Mouse (Mus musculus) left cerebral cortex, adult 18-20 months (tissue): ENCODE results near the gene Olfm1. TPM values are rescaled to one million over a fixed set of nuclear protein-coding genes. Genes with fewer than 3 reads are reported as not detected.

Experiments used
- DNase-seq, 2 experiments: peaks; one replicate each; pipeline ENCODE4 v3.0.0; 2021 to 2022; ENCODE audit warnings: low spot score in 2 of 2, mixed read lengths in 1 of 2
- long read RNA-seq, 2 experiments: library from polyadenylated mRNA; stranded (forward); transcript quantifications; one replicate each; pipeline ENCODE4 v2.0.0; 2021
- total RNA-seq, 2 experiments: library from RNA; stranded (reverse); gene quantifications; 2 replicates each; pipeline ENCODE4 v1.2.3; 2021

Olfm1 gene
- total RNA-seq: 1,000 to 10,000 TPM; 1,494 to 1,506 TPM
- long read RNA-seq, experiment 1, transcript Olfm1-204 (6 exons, 2,513 nt): minor isoform, 239 of 2,125 reads
- long read RNA-seq, experiment 1, transcript Olfm1-205 (4 exons, 1,102 nt): minor isoform, 239 of 2,125 reads
- long read RNA-seq, experiment 1, transcript Olfm1-201 (6 exons, 2,757 nt): minor isoform, 628 of 2,125 reads
- long read RNA-seq, experiment 1, transcript Olfm1-203 (4 exons, 1,072 nt): major isoform, 862 of 2,125 reads
- long read RNA-seq, experiment 1, partial matches to known transcripts: 61 of 2,125 reads
- long read RNA-seq, experiment 1, other reads (novel, unspliced or antisense): 96 of 2,125 reads
- long read RNA-seq, experiment 2, transcript Olfm1-203 (4 exons, 1,072 nt): major isoform, 663 of 1,688 reads
- long read RNA-seq, experiment 2, transcript Olfm1-205 (4 exons, 1,102 nt): minor isoform, 185 of 1,688 reads
- long read RNA-seq, experiment 2, transcript Olfm1-204 (6 exons, 2,513 nt): minor isoform, 186 of 1,688 reads
- long read RNA-seq, experiment 2, transcript Olfm1-201 (6 exons, 2,757 nt): minor isoform, 551 of 1,688 reads
- long read RNA-seq, experiment 2, partial matches to known transcripts: 35 of 1,688 reads
- long read RNA-seq, experiment 2, other reads (novel, unspliced or antisense): 68 of 1,688 reads

- DNase-seq: peak; percentile 73 to 86
Measured at GRCm38 (mm10) chr2:28192821-28193689, at the start of gene Olfm1. Gene Olfm1 (plus strand): TSS chr2:28192992.

GRCm38 (mm10) chr2:28143417-28144045, 49.3 kb upstream of the Olfm1 start:
- DNase-seq: no peak

- no peak for DNase-seq
Measured at GRCm38 (mm10) chr2:28145702-28146101, 47.1 kb upstream of the Olfm1 start.

DNA sequence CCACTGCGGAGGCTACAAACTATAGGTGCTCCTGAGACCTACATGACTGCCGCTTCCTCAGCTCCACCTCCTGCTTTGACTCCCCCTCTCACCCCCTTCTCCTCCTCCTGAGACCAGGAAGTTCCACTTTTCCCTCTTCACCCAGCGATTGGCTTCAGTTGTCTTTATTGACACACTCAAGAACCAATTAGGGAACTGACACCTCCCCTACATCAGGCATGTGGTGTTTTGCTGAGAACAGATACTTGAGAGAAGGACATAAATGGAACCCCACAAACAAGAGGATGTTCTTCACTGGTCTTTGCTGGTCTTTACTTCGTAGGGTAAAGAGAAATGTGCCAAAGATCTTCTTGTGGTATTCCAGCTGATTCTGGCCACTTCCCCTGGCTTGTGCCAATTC, 46.6 kb upstream of the Olfm1 start:
- DNase-seq: no peak

DNA sequence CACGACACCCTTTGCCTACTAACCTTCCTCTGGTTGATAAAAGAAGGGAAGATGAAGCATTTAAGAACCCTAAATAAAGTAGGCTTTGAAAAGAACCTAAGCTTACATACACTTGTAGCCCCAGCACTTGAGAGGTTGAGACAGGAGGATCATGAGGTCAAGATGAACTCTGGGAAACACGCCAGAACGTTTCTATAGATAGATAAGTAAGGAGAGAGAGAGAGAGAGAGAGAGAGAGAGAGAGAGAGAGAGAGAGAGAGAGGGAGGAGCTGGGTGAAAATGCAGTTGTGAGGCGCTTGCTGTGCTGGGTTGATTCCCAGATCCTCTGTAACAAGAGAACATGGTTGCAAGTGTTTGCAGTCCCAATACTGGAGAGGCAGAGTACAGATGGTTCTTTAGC, 46.1 kb upstream of the Olfm1 start:
- DNase-seq: no peak

- DNase-seq: no peak
Measured at GRCm38 (mm10) chr2:28147248-28147794, 45.5 kb upstream of the Olfm1 start.

DNA sequence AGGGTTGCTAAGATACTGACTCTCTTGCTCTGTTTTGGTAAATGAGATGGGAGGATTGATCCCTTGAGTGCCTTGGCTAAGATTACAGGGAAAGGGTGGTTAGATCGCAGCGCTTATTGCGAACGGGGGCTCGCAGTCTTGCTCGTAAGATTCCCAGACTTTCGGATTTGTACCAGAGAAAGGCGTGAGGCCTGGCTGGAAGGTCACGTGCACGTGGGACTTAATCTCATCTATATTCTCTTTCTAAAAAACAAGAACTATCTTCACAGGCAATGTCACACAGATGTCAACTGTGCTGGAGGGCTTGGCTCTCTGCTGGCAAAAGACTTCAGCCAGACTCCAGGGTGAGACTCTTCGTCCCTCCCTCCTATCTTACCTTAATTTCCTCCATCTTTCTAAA, 43.1 kb upstream of the Olfm1 start:
- no peak for DNase-seq

DNA sequence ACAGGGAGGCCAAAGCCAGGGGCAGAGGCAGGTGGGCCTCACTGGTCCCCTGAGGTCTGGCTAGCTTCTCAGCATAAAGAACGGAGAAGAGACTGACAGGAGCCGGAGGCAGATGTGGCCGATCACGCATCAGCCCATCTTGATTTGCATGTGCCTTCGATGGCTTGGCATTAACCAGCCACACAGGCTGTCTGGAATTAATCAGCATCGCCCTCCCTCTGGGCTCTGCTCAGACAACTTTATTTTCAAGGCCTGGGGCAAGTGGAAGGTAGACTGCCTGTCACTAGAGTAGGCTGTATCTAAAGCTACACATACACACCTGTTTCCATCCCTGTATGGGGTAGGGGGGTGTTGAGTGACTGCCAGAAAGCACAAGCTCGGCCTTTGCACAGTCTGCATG, 32.2 kb upstream of the Olfm1 start:
- DNase-seq: no peak

- no peak for DNase-seq
Measured at GRCm38 (mm10) chr2:28165570-28165969, 27.2 kb upstream of the Olfm1 start.

GRCm38 (mm10) chr2:28169336-28169735, 23.5 kb upstream of the Olfm1 start:
- DNase-seq: peak; percentile 69 to 85

DNA sequence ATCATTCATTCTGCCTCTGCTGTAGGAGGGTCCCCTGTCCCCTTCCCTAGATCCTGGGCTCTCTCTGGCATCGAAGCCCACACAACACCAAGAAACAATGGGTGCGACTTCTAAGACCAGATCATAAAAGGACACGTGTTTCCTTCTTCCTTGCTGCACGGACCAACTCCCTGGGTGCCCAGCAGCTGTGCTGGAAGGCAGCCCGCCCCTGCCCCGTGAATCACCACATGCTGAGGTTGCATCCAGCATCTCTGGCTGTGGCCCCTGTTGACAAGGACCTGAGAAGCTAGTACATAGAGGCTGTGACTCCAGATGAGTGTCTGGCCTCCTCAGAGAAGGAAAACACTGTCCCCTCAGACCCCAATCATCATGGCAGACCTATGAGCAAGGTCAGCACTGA, 20.8 kb upstream of the Olfm1 start:
- no peak for DNase-seq

DNA sequence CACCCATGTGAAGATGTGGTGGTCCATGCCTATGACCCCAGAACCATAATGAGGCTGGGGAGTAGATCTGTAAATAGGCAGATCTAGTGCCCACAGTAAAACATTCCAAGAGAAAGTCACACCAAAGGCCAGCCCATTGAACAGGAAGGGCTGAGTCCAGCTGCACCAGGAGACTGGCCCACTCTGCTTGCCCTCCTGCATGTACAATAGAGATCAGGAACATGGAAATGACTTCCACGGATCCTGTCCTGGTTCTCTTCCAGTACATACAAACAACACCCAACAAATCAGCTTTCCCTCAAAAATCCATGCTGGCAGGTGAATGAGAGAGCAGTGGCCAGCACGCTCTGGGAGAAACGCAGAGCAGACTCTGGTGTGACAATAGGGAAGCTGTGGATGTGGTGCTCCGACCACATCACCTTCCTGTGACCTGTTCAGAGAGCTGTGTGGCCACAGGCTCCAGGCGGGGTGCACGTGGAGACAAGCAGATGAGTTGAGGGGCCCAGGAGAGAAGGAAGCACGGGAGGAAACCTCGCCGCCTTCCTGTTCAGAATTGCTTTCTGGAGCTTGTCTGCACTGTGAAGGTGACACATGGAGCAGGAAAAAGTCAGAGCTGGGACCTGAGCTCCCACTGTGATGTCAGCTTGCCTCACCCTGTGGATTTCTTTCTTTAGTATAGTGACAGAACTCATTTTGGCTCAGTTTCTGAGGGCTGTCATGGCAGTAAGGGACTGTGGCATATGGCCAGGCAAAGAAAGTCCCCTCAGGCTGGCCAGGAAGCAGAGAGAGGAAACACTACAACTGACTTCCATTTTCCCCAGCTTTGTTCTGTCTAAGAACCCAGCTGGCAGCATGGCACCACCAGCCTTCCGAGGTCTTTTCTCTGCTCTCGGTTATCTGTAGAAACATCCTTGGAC, 19.3 kb upstream of the Olfm1 start:
- DNase-seq: no peak

- DNase-seq: no peak
Measured at GRCm38 (mm10) chr2:28174441-28174840, 18.4 kb upstream of the Olfm1 start.

DNA sequence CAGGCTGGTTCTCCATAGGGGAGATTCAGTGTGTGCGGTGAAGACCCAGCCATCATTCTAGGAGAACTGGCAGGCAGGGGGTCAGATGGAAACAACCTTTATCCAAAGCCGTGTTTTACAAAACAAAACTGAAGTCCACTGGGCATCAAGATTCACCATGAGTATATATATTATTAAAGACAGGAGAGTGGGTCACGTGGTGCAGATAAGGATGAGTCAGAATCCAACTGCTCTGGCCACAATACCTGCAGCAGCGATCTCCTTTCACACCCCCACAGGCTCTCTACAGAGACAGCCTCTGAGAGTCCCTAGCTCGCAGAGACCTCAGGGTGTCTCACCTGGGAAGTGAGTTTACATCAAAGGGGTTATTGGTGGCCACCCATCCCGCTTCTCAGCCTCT, 14.2 kb upstream of the Olfm1 start:
- DNase-seq: no peak

- no peak for DNase-seq
Measured at GRCm38 (mm10) chr2:28180053-28180452, 12.7 kb upstream of the Olfm1 start.

DNA sequence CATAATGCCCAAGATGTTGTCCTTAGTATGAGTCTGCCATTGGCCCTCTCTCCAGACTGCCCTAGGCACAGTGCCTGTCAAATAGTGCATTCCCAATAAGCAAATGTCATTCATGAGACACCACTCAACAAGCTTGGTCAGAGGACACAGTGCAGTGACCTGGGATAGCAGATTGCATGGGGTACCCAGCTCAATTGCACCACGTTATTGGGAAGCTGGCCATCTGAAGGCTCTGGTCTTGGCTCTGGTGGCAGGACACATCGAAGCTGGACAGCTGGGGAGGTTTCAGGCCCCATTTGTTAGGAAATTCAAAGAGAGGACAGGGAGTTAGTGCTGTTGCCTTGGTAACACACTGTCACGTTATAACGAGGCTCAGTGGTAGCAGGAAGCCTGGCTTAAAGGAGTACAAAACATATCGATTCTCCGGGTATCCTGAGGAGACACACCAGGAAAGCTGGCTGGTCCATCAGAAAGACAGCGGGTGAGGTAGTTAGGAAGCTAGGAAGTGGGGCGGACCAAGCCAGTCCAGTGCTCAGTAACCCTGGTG, 4.3 kb upstream of the Olfm1 start:
- no peak for DNase-seq

DNA sequence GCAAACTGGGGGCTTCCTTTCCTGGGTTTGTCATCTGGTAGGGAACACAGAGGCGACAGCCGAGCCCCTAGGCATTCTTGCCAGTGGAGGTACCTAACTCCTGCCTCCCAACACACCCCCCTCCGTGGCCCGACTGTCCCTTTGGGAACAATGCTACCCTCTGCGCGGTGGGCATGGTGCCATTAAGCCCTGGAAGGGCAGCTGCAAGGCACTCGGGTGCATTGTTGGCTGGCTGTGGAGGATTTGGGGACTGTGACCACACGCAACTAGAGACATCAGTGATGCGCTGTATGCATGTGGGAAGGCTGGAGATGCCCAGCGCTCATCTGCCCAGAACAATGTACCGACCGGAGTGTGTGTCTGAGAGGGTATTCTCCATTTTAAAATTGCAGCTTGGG, 897 bp downstream of the Olfm1 start:
- DNase-seq: peak in 1 of 2 experiments; percentile 56

DNA sequence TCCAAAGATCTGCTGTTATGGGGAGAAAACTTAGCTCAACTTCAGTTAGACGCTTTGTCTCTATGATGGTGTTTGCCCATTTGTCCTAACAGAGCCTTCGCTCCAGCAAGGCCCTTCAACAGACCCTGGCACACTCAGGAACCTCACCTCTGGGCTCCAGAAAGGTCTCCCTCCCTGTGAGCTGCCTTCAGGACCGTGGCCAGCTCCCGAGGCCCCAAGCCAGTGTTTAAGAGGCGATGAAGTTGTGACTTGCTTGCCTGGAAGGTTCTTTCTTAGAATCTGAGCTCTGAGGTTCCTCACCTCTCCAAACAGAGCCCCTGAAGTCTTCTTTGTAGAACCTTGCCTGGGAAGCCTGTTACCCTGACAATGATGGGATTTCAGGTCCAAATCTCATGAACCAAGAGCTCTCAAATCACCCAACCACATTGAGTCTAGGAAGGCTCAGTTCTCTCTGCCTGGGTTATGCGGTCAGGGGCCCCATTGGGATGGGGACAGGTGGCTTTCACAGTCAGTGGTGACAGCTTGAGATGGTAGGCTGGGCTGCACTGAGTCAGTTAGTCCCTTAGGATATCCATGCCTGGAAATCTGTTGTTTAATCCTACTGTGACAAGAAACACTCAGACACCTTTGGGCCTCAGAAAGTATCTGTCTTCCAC, 2.3 kb downstream of the Olfm1 start:
- DNase-seq: peak in 1 of 2 experiments; percentile 8

DNA sequence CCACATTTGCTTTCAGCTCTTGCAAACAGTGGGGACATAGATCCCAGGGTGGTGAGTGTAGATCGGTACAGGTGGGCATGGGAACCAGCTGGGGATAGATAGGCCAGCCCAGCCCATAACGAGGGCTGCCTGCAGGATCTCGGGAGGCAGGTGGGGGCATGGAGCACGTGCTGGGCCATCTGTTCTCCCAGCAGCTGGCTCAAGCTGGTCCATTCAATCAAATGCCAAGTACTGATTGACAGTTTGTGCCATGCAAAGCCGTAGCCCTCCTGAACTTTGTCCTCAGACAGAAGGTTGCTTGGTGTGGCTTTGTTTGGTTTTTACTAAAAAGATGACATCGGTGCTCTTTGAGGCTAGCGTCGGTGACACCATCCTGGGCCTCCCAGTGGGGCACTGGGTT, 2.9 kb downstream of the Olfm1 start:
- DNase-seq: peak in 1 of 2 experiments; percentile 5
